Mouse (Mus musculus): ENCODE measurements at regions not wholly inside any gene's neighbourhood (a gene's known extent, or its start where the extent isn't known, plus 50 kb on each side); places are given as distances from the start of the nearest gene placed in this dataset.

DNA sequence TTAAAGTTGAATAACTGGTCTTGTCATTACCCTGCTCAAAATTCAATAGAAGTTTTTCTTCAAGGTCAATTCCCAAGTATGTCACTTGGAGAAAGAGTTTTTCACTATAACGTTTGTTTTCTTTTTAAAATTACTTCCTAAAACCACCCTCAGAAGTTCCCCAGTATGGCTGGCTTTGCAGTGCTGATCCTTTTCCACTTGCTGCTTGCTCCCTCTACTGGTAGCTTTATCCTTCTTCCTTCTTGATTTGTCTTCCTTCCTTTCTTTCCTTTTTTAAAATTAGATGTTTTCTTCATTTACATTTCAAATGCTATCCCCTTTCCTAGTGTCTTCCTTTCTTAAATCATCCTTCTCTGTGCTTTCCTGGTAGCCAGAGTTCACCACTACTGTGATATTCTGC, 73.6 kb downstream of the Rtl3 start:
- no peaks in the 10 kb centered on the region for H3K36me3 ChIP-seq (ENCODE audit: control insufficient read depth, insufficient read depth, low read length)
- no peak for DNase-seq (ENCODE audit: low spot score)
- no peak overlapping the region for H3K9ac ChIP-seq (ENCODE audit: low read length)
- no peak for ATAC-seq (ENCODE audit: low FRiP score, low TSS enrichment)
- TF ChIP-seq EP300 (optimal IDR thresholded peaks at IDR 0.05) (no peak), CTCF (IDR thresholded peaks at IDR 0.05; ENCODE audit: low read depth) (peak; percentile 70)
- WGBS = 4% methylated on average over 1 of the region's 1 CpGs
- H3K27ac ChIP-seq (replicated peaks) = no peak overlapping the region
- no peak overlapping the region for H3K4me3 ChIP-seq (ENCODE audit: low read depth, low read length)
- H3K4me2 ChIP-seq (replicated peaks; ENCODE audit: low read depth) = no peak overlapping the region
- no peaks in the 10 kb centered on the region for H3K9me3 ChIP-seq (ENCODE audit: control insufficient read depth, low read length)
- H3K4me1 ChIP-seq (replicated peaks; ENCODE audit: control insufficient read depth, insufficient read depth) = no peaks in the 10 kb centered on the region
- H3K27me3 ChIP-seq (ENCODE audit: control insufficient read depth, insufficient read depth, low read length) = no peaks in the 10 kb centered on the region

All from stomach, postnatal 0 days (tissue).